Mouse (Mus musculus): ENCODE data around the gene Mtch2. TPM values are rescaled to one million over a fixed set of nuclear protein-coding genes. Genes with fewer than 3 reads are reported as not detected.

Mtch2 gene
- polyA plus RNA-seq, 1 experiment from 2014 or later, result 256 TPM

DNA sequence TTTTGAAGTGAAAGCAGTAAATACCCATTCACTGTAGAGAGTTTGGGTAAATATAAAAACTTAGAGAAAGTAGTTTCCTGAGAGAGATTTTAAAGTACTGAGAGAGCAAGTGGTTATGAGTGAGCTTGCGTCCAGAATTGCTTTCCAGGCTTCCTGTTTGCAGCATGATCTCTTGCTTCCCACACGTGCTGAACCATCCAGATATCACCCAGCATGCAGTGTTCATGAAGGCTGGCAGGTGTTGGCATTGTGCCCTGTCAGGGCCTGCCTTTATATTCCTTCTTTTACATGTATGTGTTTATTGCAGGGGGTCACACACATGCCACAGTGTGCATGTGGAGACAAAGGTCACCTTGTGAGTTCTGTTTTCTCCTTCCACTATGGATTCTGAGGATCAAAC lies 28.3 kb downstream of the Mtch2 start:
- H3K27me3 ChIP-seq (replicated peaks; ENCODE audit: control insufficient read depth, insufficient read depth, low read length), result no peaks in the 10 kb centered on the region
- no peak overlapping the region for H3K4me2 ChIP-seq (ENCODE audit: low read length)
- peaks cover 3% of the 10 kb centered on the region; the same call in 1 of the 2 replicates for H3K4me1 ChIP-seq (ENCODE audit: control insufficient read depth, insufficient read depth, low read depth, low read length)
- no peak overlapping the region for H3K4me3 ChIP-seq (ENCODE audit: low read length)
- no peaks in the 10 kb centered on the region for H3K36me3 ChIP-seq (ENCODE audit: control insufficient read depth, insufficient read depth, low read length)
- no peaks in the 10 kb centered on the region for H3K9me3 ChIP-seq (ENCODE audit: control insufficient read depth, low read length)
- ATAC-seq, result no peak
- WGBS, result 67% methylated on average over 2 of the region's 2 CpGs
- H3K9ac ChIP-seq (ENCODE audit: low read depth, low read length), result no peak overlapping the region
- no peak overlapping the region for H3K27ac ChIP-seq (ENCODE audit: low read depth, low read length)

DNA sequence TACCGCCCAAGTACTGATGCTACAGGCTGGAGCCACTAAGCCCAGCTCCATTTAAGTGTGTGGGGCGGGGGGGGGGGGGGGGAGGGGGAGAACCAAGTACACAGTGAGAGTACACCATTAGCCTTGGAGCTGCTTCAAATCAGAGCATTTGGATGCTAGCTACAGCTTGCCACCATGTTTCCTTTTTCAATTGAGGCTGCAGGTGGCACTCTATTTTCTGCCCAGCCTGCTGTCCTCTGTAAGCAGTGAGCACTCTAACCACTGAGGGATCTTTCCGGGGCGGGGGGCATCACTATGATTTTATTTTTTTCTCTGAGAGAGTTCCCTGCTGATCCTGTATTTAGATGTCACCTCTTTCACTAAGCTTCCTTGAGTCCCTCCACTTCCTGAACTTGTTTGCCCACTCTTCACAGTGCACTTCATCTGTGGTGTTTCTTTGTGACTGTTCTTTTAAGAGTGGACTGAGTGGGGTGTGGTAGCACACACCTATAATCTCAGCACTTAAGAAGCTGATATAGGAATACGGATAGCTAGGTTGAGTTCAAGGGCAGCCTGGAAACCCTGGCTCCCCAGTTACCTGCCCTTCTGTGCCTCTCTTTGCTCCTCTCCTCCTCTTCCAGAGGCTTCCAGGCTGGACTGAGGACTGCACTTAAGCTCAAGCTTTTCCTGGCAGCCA lies 30.8 kb downstream of the Mtch2 start:
- Histone ChIP-seq H3K4me3 (ENCODE audit: low read length) (no peak overlapping the region), H3K4me2 (ENCODE audit: low read length) (no peak overlapping the region), H3K4me1 (ENCODE audit: control insufficient read depth, insufficient read depth, low read depth, low read length) (peaks cover 7% of the 10 kb centered on the region), H3K36me3 (ENCODE audit: control insufficient read depth, insufficient read depth, low read length) (no peaks in the 10 kb centered on the region), H3K9me3 (ENCODE audit: control insufficient read depth, low read length) (no peaks in the 10 kb centered on the region), H3K9ac (ENCODE audit: low read depth, low read length) (no peak overlapping the region), H3K27me3 (replicated peaks; ENCODE audit: control insufficient read depth, insufficient read depth, low read length) (no peaks in the 10 kb centered on the region), H3K27ac (ENCODE audit: low read depth, low read length) (no peak overlapping the region)
- WGBS, result 79% methylated on average over 4 of the region's 5 CpGs
- ATAC-seq, result no peak

DNA sequence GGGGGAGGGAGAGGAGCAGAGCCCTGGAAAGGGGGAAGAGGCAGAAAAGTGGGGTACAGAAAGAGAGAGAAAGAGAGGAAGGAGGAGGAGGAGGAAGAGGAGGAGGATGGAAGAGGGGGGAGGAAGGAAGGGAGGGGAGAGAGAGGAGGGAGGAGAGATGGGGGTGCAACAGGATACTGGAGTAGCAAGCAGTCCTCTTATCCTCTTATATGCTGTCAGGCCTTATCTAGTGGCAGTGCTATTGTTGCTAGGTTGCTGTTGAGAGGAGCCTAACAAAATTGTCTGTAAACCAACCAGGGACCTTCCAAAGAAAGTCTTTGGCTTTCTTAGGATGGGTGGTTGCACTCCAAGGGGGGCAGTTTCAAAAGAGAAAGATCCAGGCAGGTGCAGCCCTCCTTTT lies 32.5 kb downstream of the Mtch2 start:
- Histone ChIP-seq H3K4me1 (ENCODE audit: control insufficient read depth, insufficient read depth, low read depth, low read length) (peaks cover 10% of the 10 kb centered on the region), H3K9me3 (ENCODE audit: control insufficient read depth, low read length) (no peaks in the 10 kb centered on the region), H3K9ac (ENCODE audit: low read depth, low read length) (no peak overlapping the region), H3K4me2 (ENCODE audit: low read length) (no peak overlapping the region), H3K27me3 (replicated peaks; ENCODE audit: control insufficient read depth, insufficient read depth, low read length) (no peaks in the 10 kb centered on the region), H3K36me3 (ENCODE audit: control insufficient read depth, insufficient read depth, low read length) (no peaks in the 10 kb centered on the region), H3K4me3 (ENCODE audit: low read length) (no peak overlapping the region), H3K27ac (ENCODE audit: low read depth, low read length) (no peak overlapping the region)
- ATAC-seq, result no peak

DNA sequence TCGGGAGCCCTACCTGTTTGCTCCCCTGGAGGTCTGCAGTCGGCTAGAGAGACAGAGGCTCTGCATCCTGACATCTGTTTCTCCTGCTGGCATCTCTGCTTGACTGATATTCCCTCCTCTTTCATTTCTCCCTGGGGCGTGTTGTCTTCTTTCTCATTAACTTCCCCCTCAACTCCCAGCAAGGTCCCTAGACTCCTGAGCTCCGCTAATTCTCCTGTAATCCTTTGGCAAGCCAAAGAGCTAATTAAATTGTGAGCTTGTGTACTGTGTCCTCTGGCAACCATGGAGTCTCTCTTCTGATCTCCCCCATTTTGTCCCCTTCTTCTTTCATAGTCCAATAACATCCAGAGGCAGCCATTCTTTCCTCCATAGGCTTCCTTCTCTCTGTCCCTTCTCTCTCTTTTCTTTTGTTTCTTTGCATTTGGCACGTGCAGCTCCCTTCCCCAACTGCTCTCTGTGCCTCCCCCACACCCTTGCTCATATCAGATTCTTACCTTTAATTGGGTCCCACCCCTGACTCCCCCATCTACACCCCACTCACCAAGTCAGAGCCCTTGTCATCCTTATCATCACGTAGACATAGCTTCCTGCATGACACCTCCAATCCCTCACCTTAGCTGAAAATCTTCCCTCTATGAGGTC lies 33.3 kb downstream of the Mtch2 start:
- H3K27me3 ChIP-seq (replicated peaks; ENCODE audit: control insufficient read depth, insufficient read depth, low read length), result no peaks in the 10 kb centered on the region
- WGBS, result 20% methylated on average over 6 of the region's 6 CpGs
- no peak overlapping the region for H3K27ac ChIP-seq (ENCODE audit: low read depth, low read length)
- no peaks in the 10 kb centered on the region for H3K36me3 ChIP-seq (ENCODE audit: control insufficient read depth, insufficient read depth, low read length)
- H3K4me1 ChIP-seq (ENCODE audit: control insufficient read depth, insufficient read depth, low read depth, low read length), result peaks cover 14% of the 10 kb centered on the region
- H3K9me3 ChIP-seq (ENCODE audit: control insufficient read depth, low read length), result no peaks in the 10 kb centered on the region
- no peak for ATAC-seq
- H3K9ac ChIP-seq (ENCODE audit: low read depth, low read length), result no peak overlapping the region
- no peak overlapping the region for H3K4me3 ChIP-seq (ENCODE audit: low read length)
- no peak overlapping the region for H3K4me2 ChIP-seq (ENCODE audit: low read length)

DNA sequence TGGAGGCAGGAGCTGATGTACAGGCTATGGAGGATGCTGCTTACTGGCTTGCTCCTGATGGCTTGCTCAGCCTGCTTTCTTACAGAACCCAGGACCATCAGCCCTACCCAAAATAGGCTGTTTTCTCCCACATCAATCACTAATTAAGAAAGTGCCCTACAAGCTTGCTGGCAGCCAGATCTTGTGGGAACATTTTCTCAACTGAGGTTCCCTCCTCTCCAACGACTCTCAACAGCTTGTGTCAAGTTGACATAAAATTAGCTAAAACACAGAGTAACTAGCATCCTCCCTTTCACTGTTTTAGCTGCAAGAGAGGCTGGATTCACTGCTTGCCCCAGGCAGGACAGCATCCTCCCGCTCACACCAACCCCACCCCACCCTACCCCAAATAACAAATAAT lies 34.9 kb downstream of the Mtch2 start:
- H3K4me1 ChIP-seq (ENCODE audit: control insufficient read depth, insufficient read depth, low read depth, low read length), result peaks cover 14% of the 10 kb centered on the region
- no peaks in the 10 kb centered on the region for H3K27me3 ChIP-seq (replicated peaks; ENCODE audit: control insufficient read depth, insufficient read depth, low read length)
- no peak overlapping the region for H3K4me3 ChIP-seq (ENCODE audit: low read length)
- no peak overlapping the region for H3K9ac ChIP-seq (ENCODE audit: low read depth, low read length)
- no peak overlapping the region for H3K27ac ChIP-seq (ENCODE audit: low read depth, low read length)
- ATAC-seq, result no peak
- no peaks in the 10 kb centered on the region for H3K36me3 ChIP-seq (ENCODE audit: control insufficient read depth, insufficient read depth, low read length)
- H3K4me2 ChIP-seq (ENCODE audit: low read length), result no peak overlapping the region
- no peaks in the 10 kb centered on the region for H3K9me3 ChIP-seq (ENCODE audit: control insufficient read depth, low read length)
- WGBS, result 75% methylated on average over 2 of the region's 2 CpGs

DNA sequence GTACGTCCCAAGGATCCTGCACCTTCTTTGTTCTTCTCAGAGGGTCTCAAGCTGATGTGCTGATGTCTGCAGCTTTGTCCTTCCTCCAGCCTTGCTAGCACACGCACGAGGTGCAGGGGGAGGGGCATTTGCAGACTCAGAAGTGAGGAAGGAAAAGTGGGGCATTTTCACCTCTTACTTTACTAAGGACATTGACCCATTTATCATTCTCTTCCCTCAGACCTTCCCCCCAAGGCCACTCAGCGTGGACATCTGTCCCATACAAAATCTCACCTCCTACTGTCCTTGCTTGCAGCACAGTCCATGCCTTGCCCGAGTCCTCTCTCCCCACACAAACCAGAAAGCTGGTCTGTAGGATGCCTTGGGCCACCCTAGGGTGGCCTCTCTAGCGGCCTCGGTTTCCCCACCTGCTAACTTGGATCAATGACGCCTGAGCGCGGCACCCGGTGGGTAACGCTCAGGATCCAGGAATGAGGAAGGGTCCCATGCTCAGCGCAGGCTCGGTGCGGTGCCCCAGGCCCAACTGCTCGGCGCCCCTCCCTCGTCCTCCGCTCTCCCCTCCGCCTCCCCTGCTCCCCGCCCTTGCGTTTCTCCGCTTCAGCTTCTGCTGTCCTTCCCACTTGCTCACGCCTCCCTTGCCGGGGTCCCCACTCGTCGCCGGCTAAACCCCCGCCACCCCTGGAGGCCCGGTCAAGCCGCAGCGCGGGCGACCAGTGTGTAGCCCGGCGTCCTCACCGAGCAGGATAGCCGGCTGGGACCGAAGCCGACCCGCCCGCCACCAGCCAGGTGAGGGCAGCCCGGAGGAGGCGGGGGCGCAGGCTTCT lies 38.5 kb downstream of the Mtch2 start, which contains the start of gene C1qtnf4:
Gene C1qtnf4, plus strand, starts transcription at position 643 of the 824 bp plus-strand sequence.
- Histone ChIP-seq H3K36me3 (ENCODE audit: control insufficient read depth, insufficient read depth, low read length) (no peaks in the 10 kb centered on the region), H3K4me2 (ENCODE audit: low read length) (peak within 1 kb of the TSS; percentile 54), H3K27me3 (replicated peaks; ENCODE audit: control insufficient read depth, insufficient read depth, low read length) (0 out of 2 replicates have a peak, but pooled peaks cover 2% of the 10 kb centered on the region), H3K4me3 (ENCODE audit: low read length) (peak within 1 kb of the TSS; percentile 49), H3K9ac (ENCODE audit: low read depth, low read length) (peak within 1 kb of the TSS; percentile 71), H3K27ac (ENCODE audit: low read depth, low read length) (peak within 1 kb of the TSS; percentile 85), H3K4me1 (ENCODE audit: control insufficient read depth, insufficient read depth, low read depth, low read length) (peaks cover 28% of the 10 kb centered on the region), H3K9me3 (ENCODE audit: control insufficient read depth, low read length) (no peaks in the 10 kb centered on the region)
- peak; percentile 83 for ATAC-seq
- WGBS, result under 1% methylated on average over 45 of the region's 45 CpGs

DNA sequence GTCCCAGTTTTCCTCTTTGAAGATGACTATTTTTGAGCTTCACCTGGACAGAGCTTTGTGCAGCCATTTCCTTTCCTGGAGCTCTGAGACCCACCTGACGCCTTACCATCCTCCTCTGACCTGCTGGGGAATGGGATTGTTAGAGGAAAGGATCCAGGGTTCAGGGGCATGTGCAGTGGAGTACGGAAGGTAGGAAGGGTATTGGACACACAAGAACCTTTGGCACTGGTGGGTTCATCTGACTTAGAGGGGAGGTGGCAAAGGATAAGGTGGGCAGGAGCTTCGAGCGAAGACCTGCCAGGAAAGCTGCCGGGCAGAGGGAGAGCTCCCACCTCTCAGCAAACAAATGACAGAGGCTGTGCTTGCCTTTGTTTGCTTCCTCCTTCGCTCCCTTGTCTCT lies 39.5 kb downstream of the Mtch2 start:
- Histone ChIP-seq H3K9ac (ENCODE audit: low read depth, low read length) (peak overlapping the region; percentile 71), H3K36me3 (ENCODE audit: control insufficient read depth, insufficient read depth, low read length) (no peaks in the 10 kb centered on the region), H3K27me3 (replicated peaks; ENCODE audit: control insufficient read depth, insufficient read depth, low read length) (0 out of 2 replicates have a peak, but pooled peaks cover 2% of the 10 kb centered on the region), H3K4me3 (ENCODE audit: low read length) (peak overlapping the region; percentile 49), H3K4me2 (ENCODE audit: low read length) (peak overlapping the region; percentile 54), H3K27ac (ENCODE audit: low read depth, low read length) (peak overlapping the region; percentile 85), H3K4me1 (ENCODE audit: control insufficient read depth, insufficient read depth, low read depth, low read length) (peaks cover 31% of the 10 kb centered on the region), H3K9me3 (ENCODE audit: control insufficient read depth, low read length) (no peaks in the 10 kb centered on the region)
- WGBS, result 17% methylated on average over 6 of the region's 6 CpGs
- no peak for ATAC-seq

DNA sequence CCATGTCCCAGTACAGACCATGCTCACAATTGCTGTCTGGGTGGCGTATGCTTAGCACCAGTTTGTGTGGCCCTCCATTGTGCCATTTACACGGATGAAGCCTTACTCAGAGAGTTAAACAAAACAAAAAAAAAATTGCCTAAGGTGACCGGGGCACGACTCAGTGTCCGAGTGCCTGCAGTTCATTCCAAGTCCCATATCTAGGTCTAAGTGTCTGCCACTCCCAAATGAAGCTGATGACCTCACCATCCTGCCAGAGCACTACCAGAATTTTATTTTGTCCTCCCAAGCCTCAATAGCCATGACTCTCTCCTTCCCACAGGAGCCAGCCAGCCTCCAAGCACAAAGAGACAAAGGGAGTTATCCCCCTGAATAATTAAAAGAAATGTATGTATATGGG lies 40.7 kb downstream of the Mtch2 start:
- H3K36me3 ChIP-seq (ENCODE audit: control insufficient read depth, insufficient read depth, low read length), result no peaks in the 10 kb centered on the region
- H3K9ac ChIP-seq (ENCODE audit: low read depth, low read length), result peak overlapping the region; percentile 71
- ATAC-seq, result no peak
- WGBS, result 65% methylated on average over 5 of the region's 5 CpGs
- no peaks in the 10 kb centered on the region for H3K9me3 ChIP-seq (ENCODE audit: control insufficient read depth, low read length)
- H3K4me3 ChIP-seq (ENCODE audit: low read length), result peak overlapping the region; percentile 49
- peak overlapping the region; percentile 54 for H3K4me2 ChIP-seq (ENCODE audit: low read length)
- H3K27me3 ChIP-seq (replicated peaks; ENCODE audit: control insufficient read depth, insufficient read depth, low read length), result 0 out of 2 replicates have a peak, but pooled peaks cover 2% of the 10 kb centered on the region
- H3K27ac ChIP-seq (ENCODE audit: low read depth, low read length), result no peak overlapping the region
- H3K4me1 ChIP-seq (ENCODE audit: control insufficient read depth, insufficient read depth, low read depth, low read length), result peaks cover 31% of the 10 kb centered on the region
